Mouse (Mus musculus): Measurements from ENCODE around the gene Tnni2.

DNA sequence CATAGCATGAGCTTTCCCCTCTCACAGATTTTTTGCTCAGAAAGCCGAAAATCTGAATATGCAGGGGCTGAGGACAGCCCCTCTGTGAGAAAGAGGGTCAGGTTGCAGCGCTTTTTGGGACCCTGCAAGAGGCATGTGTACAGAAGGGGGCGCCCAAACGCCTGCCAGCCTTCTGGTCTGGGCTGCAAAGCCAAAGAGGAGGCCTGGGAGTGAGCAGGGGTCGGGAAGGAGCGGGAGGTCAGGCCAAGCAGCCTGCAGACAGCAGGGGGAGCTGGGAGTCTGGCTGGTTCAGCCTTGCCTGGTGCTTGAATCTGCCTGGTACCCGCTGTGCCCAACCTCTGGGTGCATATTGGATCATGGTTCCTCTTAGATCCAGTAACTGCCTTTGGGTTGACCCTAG lies 13.4 kb upstream of the Tnni2 start:
- TF ChIP-seq MAFK (IDR thresholded peaks at IDR 0.05; ENCODE audit: insufficient read depth, low read depth, low read length) (no peak), CHD2 (IDR thresholded peaks at IDR 0.05; ENCODE audit: low read depth, low read length) (no peak), ZNF384 (IDR thresholded peaks at IDR 0.05; ENCODE audit: low read depth, low read length) (no peak)
